Mouse (Mus musculus) liver, embryonic 14.5 days (tissue): ENCODE results near the gene Manba.
"Not testable (repeated sequence)": the region's sequence is repeated elsewhere in the genome, so short reads cannot be mapped to it uniquely, and the experiment has no call there.

Experiments used
- CTCF ChIP-seq: IDR thresholded peaks from 2 replicates; pipeline ENCODE4 v1.5.1; 2016; ENCODE audit warnings: antibody characterized with exemption, low read depth, control low read depth
- EP300 ChIP-seq: IDR thresholded peaks from 2 replicates; pipeline ENCODE4 v1.6.1; 2016; ENCODE audit warnings: antibody characterized with exemption, low read depth

GRCm38 (mm10) chr3:135493320-135493719 lies 7.9 kb downstream of the Manba start:
- TF ChIP-seq CTCF, EP300: not testable (repeated sequence)
